Comparison of ENCODE assay signal across 11 mouse cellular contexts in the genomic region with DNA sequence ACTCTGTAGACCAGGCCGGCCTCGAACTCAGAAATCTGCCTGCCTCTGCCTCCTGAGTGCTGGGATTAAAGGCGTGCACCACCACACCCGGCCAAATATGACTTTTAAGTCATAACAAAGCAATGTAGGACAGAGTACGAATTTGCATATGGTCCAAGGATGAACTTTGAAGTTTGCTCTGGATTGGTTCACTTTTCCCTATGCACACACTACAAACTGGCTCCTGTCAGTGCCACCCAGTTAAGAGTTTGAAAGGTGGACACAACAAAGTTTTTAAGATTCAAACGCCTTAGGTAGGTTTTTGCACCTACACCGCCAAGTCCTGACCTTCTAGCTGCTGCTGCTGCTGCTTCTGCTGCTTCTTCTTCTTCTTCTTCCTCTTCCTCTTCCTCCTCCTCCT. TPM values are rescaled to one million over a fixed set of nuclear protein-coding genes. Genes with fewer than 3 reads are reported as not detected.
"Had no signal": no experiment of that assay in that cellular context is flagged by ENCODE, and none has a peak within 500 bp of the region (broad histone marks: within the 10 kb centered on the region; RNA-seq: fewer than 3 reads in every experiment).

No protein-coding gene starts in this region.

- H3K9ac ChIP-seq: liver, embryonic 14.5 days had no signal

- ATAC-seq: inflammation-experienced regulatory T-cells, adult 6 months had no signal

- H3K36me3 ChIP-seq: midbrain, embryonic 13.5 days; neural tube, embryonic 13.5 days; stomach, embryonic 15.5 days had no signal

- DNase-seq: kidney, adult 18-20 months; kidney, postnatal 25 days; right cerebral cortex, postnatal 14 days; thymus, postnatal 36 days had no signal

- H3K27me3 ChIP-seq: stomach, embryonic 15.5 days had no signal

- H3K27ac ChIP-seq: left cerebral cortex, adult 2 months; liver, embryonic 14.5 days; midbrain, embryonic 13.5 days; neural tube, embryonic 13.5 days had no signal

- H3K9me3 ChIP-seq: midbrain, embryonic 13.5 days; neural tube, embryonic 13.5 days; stomach, embryonic 15.5 days had no signal

RNA-seq across cellular contexts. Expression of gene Muc13, which starts 34.7 kb away (rescaled TPM):
- polyA plus RNA-seq: hindbrain, embryonic 16.5 days; neural tube, embryonic 13.5 days had no signal
